In genomic region chr14:123659921-123660385, GRCm38 (mm10) we compare ENCODE assay signal across 9 mouse cellular contexts. TPM values are rescaled to one million over a fixed set of nuclear protein-coding genes. Genes with fewer than 3 reads are reported as not detected.
A peak's percentile ranks its signal among the peaks of the same experiment; 100 is the strongest.
DNase-seq lines count a peak whose midpoint lies in the region; ATAC-seq and TF ChIP-seq lines count a peak whose summit lies in the region.
"Had no signal": no experiment of that assay in that cellular context is flagged by ENCODE, and none has a peak within 500 bp of the region (broad histone marks: within the 10 kb centered on the region; RNA-seq: fewer than 3 reads in every experiment).

Gene Itgbl1 (plus strand): TSS chr14:123659971.

- no peaks in the 10 kb centered on the region for H3K4me1 ChIP-seq in hindbrain, embryonic 11.5 days (replicated peaks; ENCODE audit: control insufficient read depth, insufficient read depth, low read length)
- peaks cover 4% of the 10 kb centered on the region for H3K4me1 ChIP-seq in hindbrain, embryonic 14.5 days (replicated peaks; ENCODE audit: control insufficient read depth, insufficient read depth, low read length)
- peaks cover 20% of the 10 kb centered on the region for H3K4me1 ChIP-seq in forebrain, embryonic 13.5 days
- H3K4me1 ChIP-seq in heart, embryonic 16.5 days (ENCODE audit: control insufficient read depth, insufficient read depth, low read length): peaks cover 8% of the 10 kb centered on the region
- peaks cover 4% of the 10 kb centered on the region for H3K4me1 ChIP-seq in testis, adult 2 months (ENCODE audit: control insufficient read depth, insufficient read depth, low read length)

- no peaks in the 10 kb centered on the region for H3K9me3 ChIP-seq in hindbrain, embryonic 11.5 days (ENCODE audit: control insufficient read depth, low read length)
- no peaks in the 10 kb centered on the region for H3K9me3 ChIP-seq in hindbrain, embryonic 14.5 days (ENCODE audit: control insufficient read depth, low read length)
- H3K9me3 ChIP-seq in forebrain, embryonic 13.5 days (replicated peaks): no peaks in the 10 kb centered on the region
- H3K9me3 ChIP-seq in heart, embryonic 16.5 days (replicated peaks; ENCODE audit: control insufficient read depth, low read length): no peaks in the 10 kb centered on the region
- H3K9me3 ChIP-seq: midbrain, embryonic 12.5 days had no signal

- no peak within 1 kb of the TSS for H3K27ac ChIP-seq in hindbrain, embryonic 11.5 days (ENCODE audit: low read depth, low read length)
- H3K27ac ChIP-seq in hindbrain, embryonic 14.5 days: no peak within 1 kb of the TSS
- H3K27ac ChIP-seq in forebrain, embryonic 13.5 days: peak within 1 kb of the TSS; percentile 11; the same call in 1 of the 2 replicates
- H3K27ac ChIP-seq in heart, embryonic 16.5 days (ENCODE audit: low read length): no peak within 1 kb of the TSS
- no peak within 1 kb of the TSS; the same call in 1 of the 2 replicates for H3K27ac ChIP-seq in testis, adult 2 months (ENCODE audit: control insufficient read depth, insufficient read depth, low read depth, low read length)
- H3K27ac ChIP-seq: midbrain, embryonic 12.5 days had no signal

- 32% methylated on average over 7 of the region's 7 CpGs for WGBS in hindbrain, embryonic 11.5 days
- 37% methylated on average over 7 of the region's 7 CpGs for WGBS in hindbrain, embryonic 14.5 days
- WGBS in forebrain, embryonic 13.5 days: 38% methylated on average over 7 of the region's 7 CpGs
- WGBS in heart, embryonic 16.5 days: 35% methylated on average over 7 of the region's 7 CpGs

- peak; percentile 3 for DNase-seq in hindbrain, embryonic 11.5 days (ENCODE audit: low spot score)
- no peak for DNase-seq in hindbrain, embryonic 14.5 days (ENCODE audit: low spot score)
- peak; percentile 14 to 41 for DNase-seq in left cerebral cortex, postnatal 14 days (ENCODE audit: low spot score in 2 of 2)
- no peak for DNase-seq in thymus, adult 18-20 months
- no peak for DNase-seq in adipocyte (ENCODE audit: low spot score)

- ATAC-seq in hindbrain, embryonic 11.5 days (ENCODE audit: low FRiP score): 0 out of 2 replicates have a peak, but pooled peaks have one; percentile 12
- ATAC-seq in hindbrain, embryonic 14.5 days (ENCODE audit: low FRiP score): no peak
- peak; percentile 78 for ATAC-seq in forebrain, embryonic 13.5 days
- ATAC-seq in heart, embryonic 16.5 days (replicated peaks; ENCODE audit: extremely low read depth, insufficient read depth, low FRiP score): no peak

- H3K4me2 ChIP-seq in hindbrain, embryonic 11.5 days (replicated peaks; ENCODE audit: low read depth, low read length): no peak within 1 kb of the TSS
- no peak within 1 kb of the TSS for H3K4me2 ChIP-seq in hindbrain, embryonic 14.5 days (replicated peaks)
- peak within 1 kb of the TSS; percentile 4; the same call in 1 of the 2 replicates for H3K4me2 ChIP-seq in forebrain, embryonic 13.5 days
- peak within 1 kb of the TSS; percentile 41 for H3K4me2 ChIP-seq in heart, embryonic 16.5 days (ENCODE audit: low read depth, low read length)

- no peak for TF ChIP-seq POLR2A in testis, adult 2 months (IDR thresholded peaks at IDR 0.05; ENCODE audit: control insufficient read depth, low read depth, low read length)

- intact Hi-C loops in left cerebral cortex, postnatal 14 days (cut with DNase I): no loop called here

- no peaks in the 10 kb centered on the region for H3K36me3 ChIP-seq in hindbrain, embryonic 11.5 days (ENCODE audit: control insufficient read depth, insufficient read depth, low read length)
- H3K36me3 ChIP-seq in hindbrain, embryonic 14.5 days (replicated peaks; ENCODE audit: control insufficient read depth, insufficient read depth): no peaks in the 10 kb centered on the region
- H3K36me3 ChIP-seq in forebrain, embryonic 13.5 days (ENCODE audit: poor library complexity, severe bottlenecking): no peaks in the 10 kb centered on the region
- H3K36me3 ChIP-seq in heart, embryonic 16.5 days (ENCODE audit: control insufficient read depth, insufficient read depth): no peaks in the 10 kb centered on the region
- no peaks in the 10 kb centered on the region for H3K36me3 ChIP-seq in testis, adult 2 months (ENCODE audit: control insufficient read depth, insufficient read depth, low read length)
- H3K36me3 ChIP-seq: midbrain, embryonic 12.5 days had no signal

- no peak for TF ChIP-seq CTCF in testis, adult 2 months (IDR thresholded peaks at IDR 0.05; ENCODE audit: control insufficient read depth, insufficient read depth, insufficient replicate concordance, low read depth, low read length)

- H3K4me3 ChIP-seq in hindbrain, embryonic 11.5 days (ENCODE audit: low read depth, low read length): no peak within 1 kb of the TSS
- no peak within 1 kb of the TSS for H3K4me3 ChIP-seq in hindbrain, embryonic 14.5 days (replicated peaks; ENCODE audit: low read length)
- H3K4me3 ChIP-seq in forebrain, embryonic 13.5 days: no peak within 1 kb of the TSS
- H3K4me3 ChIP-seq in heart, embryonic 16.5 days (ENCODE audit: low read length): no peak within 1 kb of the TSS
- peak within 1 kb of the TSS; percentile 3 for H3K4me3 ChIP-seq in testis, adult 2 months (ENCODE audit: control insufficient read depth, low read depth, low read length)
- H3K4me3 ChIP-seq: midbrain, embryonic 12.5 days had no signal

- no peak within 1 kb of the TSS for H3K9ac ChIP-seq in hindbrain, embryonic 11.5 days (ENCODE audit: low read depth, low read length)
- H3K9ac ChIP-seq in hindbrain, embryonic 14.5 days: no peak within 1 kb of the TSS
- H3K9ac ChIP-seq in forebrain, embryonic 13.5 days: no peak within 1 kb of the TSS
- H3K9ac ChIP-seq in heart, embryonic 16.5 days (ENCODE audit: low read length): no peak within 1 kb of the TSS
- H3K9ac ChIP-seq: midbrain, embryonic 12.5 days had no signal

- no peaks in the 10 kb centered on the region for H3K27me3 ChIP-seq in hindbrain, embryonic 11.5 days (ENCODE audit: control insufficient read depth, insufficient read depth, low read length)
- H3K27me3 ChIP-seq in hindbrain, embryonic 14.5 days (ENCODE audit: control insufficient read depth, insufficient read depth, low read length): no peaks in the 10 kb centered on the region
- no peaks in the 10 kb centered on the region for H3K27me3 ChIP-seq in forebrain, embryonic 13.5 days
- no peaks in the 10 kb centered on the region for H3K27me3 ChIP-seq in heart, embryonic 16.5 days (ENCODE audit: control insufficient read depth, insufficient read depth, low read length)
- no peaks in the 10 kb centered on the region for H3K27me3 ChIP-seq in testis, adult 2 months (ENCODE audit: control insufficient read depth, insufficient read depth, low read length)
- H3K27me3 ChIP-seq: midbrain, embryonic 12.5 days had no signal

RNA-seq across cellular contexts. Expression of gene Itgbl1, which starts in this region (rescaled TPM):
- polyA plus RNA-seq in hindbrain, embryonic 11.5 days (2014; fragmentation: Nextera tagmentation; extraction: Ambion mirVana): 1.0 and 1.1 TPM in 2 replicates
- polyA plus RNA-seq in hindbrain, embryonic 14.5 days (2014; fragmentation: Nextera tagmentation; extraction: Ambion mirVana): 5.0 and 6.2 TPM in 2 replicates
- 1.8 and 1.9 TPM in 2 replicates for polyA plus RNA-seq in forebrain, embryonic 13.5 days (2015; fragmentation: Nextera tagmentation; extraction: Ambion mirVana)
- polyA plus RNA-seq in heart, embryonic 16.5 days (2015; fragmentation: Nextera tagmentation; extraction: Ambion mirVana): 0.89 and 1.7 TPM in 2 replicates
- total RNA-seq in left cerebral cortex, postnatal 14 days (2021): 1 to 10 TPM; 2.3 to 2.4 TPM
- polyA plus RNA-seq in testis, adult 2 months (2012; rRNA removed): 2.8 and 4.2 TPM in 2 replicates

Comparison
In these comparisons a context has a peak if more than half of its experiments do, and no peak if none do; other contexts are left out.
1. ATAC-seq: peak in hindbrain, embryonic 11.5 days (single experiment) and forebrain, embryonic 13.5 days (single experiment); none in hindbrain, embryonic 14.5 days (single experiment) and heart, embryonic 16.5 days (single experiment).
2. DNase-seq: peak in hindbrain, embryonic 11.5 days (single experiment) and left cerebral cortex, postnatal 14 days (2 of 2); none in hindbrain, embryonic 14.5 days (single experiment), thymus, adult 18-20 months (0 of 2) and adipocyte (single experiment).
3. H3K4me2 ChIP-seq: peak in forebrain, embryonic 13.5 days (single experiment) and heart, embryonic 16.5 days (single experiment); none in hindbrain, embryonic 11.5 days (single experiment) and hindbrain, embryonic 14.5 days (single experiment).